Mouse (Mus musculus) midbrain, embryonic 10.5 days (tissue): ENCODE results near the gene Traf2. TPM values are rescaled to one million over a fixed set of nuclear protein-coding genes. Genes with fewer than 3 reads are reported as not detected.

Experiments
- DNase-seq: peaks from one replicate; pipeline ENCODE4 v3.0.0-alpha.2; 2017; ENCODE audit warnings: low spot score
- H3K27ac ChIP-seq: fragments of 300-500 bp; sonication (generic); replicated peaks from 2 replicates; pipeline ENCODE4 v1.5.1; 2016; ENCODE audit warnings: mild to moderate bottlenecking
- H3K27me3 ChIP-seq: fragments of 300-500 bp; sonication (generic); 2 replicates; pipeline ENCODE4 v1.6.1; 2016; ENCODE audit warnings: low read depth, mild to moderate bottlenecking; ENCODE audit not compliant: poor library complexity, severe bottlenecking
- H3K36me3 ChIP-seq: fragments of 300-500 bp; sonication (generic); 2 replicates; pipeline ENCODE4 v1.6.1; 2016; ENCODE audit warnings: mild to moderate bottlenecking, moderate library complexity
- H3K4me1 ChIP-seq: fragments of 300-500 bp; sonication (generic); 2 replicates; pipeline ENCODE4 v1.6.1; 2016
- H3K4me3 ChIP-seq: fragments of 300-500 bp; sonication (generic); 2 replicates; pipeline ENCODE4 v1.5.1; 2016; ENCODE audit warnings: mild to moderate bottlenecking, moderate library complexity
- H3K9me3 ChIP-seq: fragments of 300-500 bp; sonication (generic); replicated peaks from 2 replicates; pipeline ENCODE4 v1.6.1; 2016; ENCODE audit warnings: mild to moderate bottlenecking
- WGBS: fragments of 180-500 bp; shearing (Covaris S2); methylation state at CpG from one replicate; pipeline ENCODE4 v1.1.7; 2016; 5-methylcytosine and 5-hydroxymethylcytosine counted together
- polyA plus RNA-seq: library from polyadenylated mRNA; unstranded; fragments of >200 nt; fragmentation: Nextera tagmentation; extraction: Ambion mirVana; gene quantifications from 2 replicates; pipeline ENCODE4 v1.2.1, GENCODE M21; 2016

The Traf2 gene
- polyA plus RNA-seq, 1 experiment from 2014 or later = 41.4 TPM

DNA sequence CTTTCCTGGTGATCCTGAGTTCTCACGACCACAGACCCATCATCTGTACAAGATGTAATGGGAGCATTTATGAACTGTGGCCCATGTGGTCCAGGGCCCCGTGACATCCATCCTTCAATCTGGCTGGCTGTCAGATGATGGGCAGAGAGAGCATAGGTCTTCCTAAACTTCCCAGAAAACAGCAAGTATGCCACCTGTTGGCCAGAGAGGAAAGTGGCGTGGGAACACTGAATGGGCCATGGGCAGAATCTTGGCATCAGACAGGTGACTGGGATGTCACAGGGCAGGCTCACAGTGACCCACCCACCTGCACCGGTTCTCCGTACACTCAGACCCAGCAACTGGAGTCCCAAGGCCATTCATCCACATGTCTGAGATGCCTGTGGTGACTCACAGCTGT, 4.4 kb upstream of the Traf2 start:
- Histone ChIP-seq H3K9me3 (no peaks in the 10 kb centered on the region), H3K36me3 (no peaks in the 10 kb centered on the region), H3K4me3 (no peak overlapping the region), H3K4me1 (peaks cover 9% of the 10 kb centered on the region), H3K27ac (no peak overlapping the region), H3K27me3 (no peaks in the 10 kb centered on the region)
- DNase-seq = no peak
- WGBS = 36% methylated on average over 5 of the region's 5 CpGs

DNA sequence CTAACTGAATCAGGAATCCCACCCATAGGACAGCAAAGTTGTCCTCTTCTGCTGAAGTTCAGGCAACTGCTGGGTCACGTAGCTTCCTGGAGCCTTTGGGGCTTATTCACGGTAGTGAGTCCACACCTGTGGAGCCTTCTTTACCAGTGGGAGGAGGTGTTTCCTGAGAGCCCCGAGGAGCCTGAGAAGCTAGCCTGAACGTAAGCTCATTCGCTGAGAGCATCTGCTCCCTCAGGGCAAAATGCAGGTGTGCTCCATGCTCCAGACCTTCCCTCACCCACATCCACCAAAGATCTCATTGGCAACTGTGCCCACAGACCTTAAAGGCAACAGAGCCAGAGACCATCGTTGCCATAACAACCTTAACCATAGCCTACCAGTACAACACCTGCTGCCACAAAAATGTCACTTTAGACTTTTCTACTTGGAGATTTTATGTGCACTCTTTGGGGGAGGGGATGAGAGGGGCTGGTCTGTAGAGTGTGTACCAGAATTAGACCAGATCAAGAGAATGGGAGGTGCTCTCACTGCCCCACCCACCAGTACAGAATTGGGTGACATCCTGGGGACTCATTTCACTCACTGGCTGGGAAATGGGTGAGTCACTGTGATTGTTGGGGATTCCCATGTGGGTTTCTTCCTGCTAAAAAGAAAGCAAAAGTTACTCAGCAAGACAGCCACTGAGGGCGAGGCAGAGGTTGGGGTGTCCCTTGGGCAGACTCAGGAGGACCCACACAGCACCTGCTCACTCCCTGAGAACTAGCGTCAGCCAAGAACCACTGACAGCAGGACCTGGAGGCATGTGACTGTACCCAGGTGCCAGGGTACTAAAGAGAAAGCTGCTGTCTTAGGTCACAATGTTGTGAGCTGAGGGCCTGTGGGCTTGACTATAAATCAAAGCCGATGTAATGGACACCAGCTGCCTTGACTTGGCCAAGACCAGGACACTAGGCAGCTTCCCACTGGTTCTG, 2.6 kb upstream of the Traf2 start:
- WGBS = 80% methylated on average over 9 of the region's 9 CpGs
- Histone ChIP-seq H3K36me3 (0 out of 2 replicates have a peak, but pooled peaks cover under 1% of the 10 kb centered on the region), H3K9me3 (no peaks in the 10 kb centered on the region), H3K27ac (no peak overlapping the region), H3K27me3 (no peaks in the 10 kb centered on the region), H3K4me3 (no peak overlapping the region), H3K4me1 (peaks cover 25% of the 10 kb centered on the region)
- DNase-seq = no peak

- 9% methylated on average over 43 of the region's 43 CpGs for WGBS
- no peak for DNase-seq
- Histone ChIP-seq H3K9me3 (no peaks in the 10 kb centered on the region), H3K36me3 (0 out of 2 replicates have a peak, but pooled peaks cover 3% of the 10 kb centered on the region), H3K27me3 (no peaks in the 10 kb centered on the region), H3K4me1 (peaks cover 32% of the 10 kb centered on the region), H3K27ac (peak overlapping the region; percentile 92), H3K4me3 (peak overlapping the region; percentile 80)
Observed at GRCm38 (mm10) chr2:25545996-25546810, 537 bp downstream of the Traf2 start.

- peaks cover 29% of the 10 kb centered on the region for H3K36me3 ChIP-seq
Observed at GRCm38 (mm10) chr2:25541644-25542367, 4.9 kb downstream of the Traf2 start.

DNA sequence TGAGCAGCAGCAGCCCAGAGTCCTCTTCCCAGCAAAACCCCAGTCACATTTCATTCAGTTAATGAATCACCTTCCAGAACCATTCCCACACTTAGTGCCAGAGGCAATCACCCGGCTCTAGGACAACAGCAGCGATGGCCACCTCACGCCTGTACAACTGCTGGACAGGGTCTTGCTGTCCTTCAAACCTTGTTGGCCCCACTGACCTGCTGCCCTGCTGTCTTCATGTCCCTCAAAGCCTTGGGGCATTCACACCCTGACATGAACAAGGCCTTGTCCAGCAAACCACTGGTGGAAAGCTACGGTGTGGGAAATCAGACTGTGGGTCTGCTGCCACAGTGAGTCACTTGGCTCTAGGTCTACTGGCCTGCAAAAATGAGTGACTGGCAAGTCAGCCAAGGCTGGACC, 6.2 kb downstream of the Traf2 start:
- Histone ChIP-seq H3K27me3 (no peaks in the 10 kb centered on the region), H3K4me3 (no peak overlapping the region), H3K27ac (no peak overlapping the region), H3K36me3 (peaks cover 42% of the 10 kb centered on the region), H3K4me1 (peaks cover 17% of the 10 kb centered on the region), H3K9me3 (no peaks in the 10 kb centered on the region)
- WGBS = 97% methylated on average over 4 of the region's 4 CpGs
- no peak for DNase-seq

More at GRCm38 (mm10) chr2:25541644-25542367, 4.9 kb downstream of the Traf2 start:
- no peaks in the 10 kb centered on the region for H3K9me3 ChIP-seq
- no peak overlapping the region for H3K27ac ChIP-seq
- H3K27me3 ChIP-seq = no peaks in the 10 kb centered on the region
- 92% methylated on average over 10 of the region's 10 CpGs for WGBS
- no peak for DNase-seq
- H3K4me1 ChIP-seq = peaks cover 26% of the 10 kb centered on the region
- no peak overlapping the region for H3K4me3 ChIP-seq

DNA sequence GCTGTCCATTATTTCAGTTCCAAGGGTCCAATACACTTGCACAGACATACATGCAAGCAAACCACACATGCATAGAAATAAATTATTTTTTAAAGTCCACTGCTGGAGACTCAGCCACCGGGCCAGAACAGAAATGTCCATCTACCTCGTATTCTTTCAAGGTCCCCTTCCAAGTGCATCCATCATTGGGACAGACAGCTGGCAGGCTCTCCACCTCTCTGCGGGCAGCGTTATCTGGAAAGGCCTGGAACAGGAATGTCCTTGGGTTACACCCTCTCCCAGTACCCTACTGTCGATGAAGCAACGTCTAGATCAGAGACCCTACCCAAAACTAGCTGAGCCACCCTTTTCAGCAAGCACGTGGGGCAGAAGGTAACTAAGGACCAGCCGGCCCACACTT, 10.2 kb downstream of the Traf2 start:
- Histone ChIP-seq H3K27ac (no peak overlapping the region), H3K9me3 (no peaks in the 10 kb centered on the region), H3K4me3 (no peak overlapping the region), H3K36me3 (peaks cover 78% of the 10 kb centered on the region), H3K27me3 (no peaks in the 10 kb centered on the region), H3K4me1 (peaks cover under 1% of the 10 kb centered on the region; the same call in 1 of the 2 replicates)
- no peak for DNase-seq
- WGBS = 93% methylated on average over 8 of the region's 8 CpGs

- DNase-seq = no peak
- WGBS = 93% methylated on average over 2 of the region's 2 CpGs
- Histone ChIP-seq H3K27ac (no peak overlapping the region), H3K27me3 (no peaks in the 10 kb centered on the region), H3K4me3 (no peak overlapping the region), H3K9me3 (no peaks in the 10 kb centered on the region), H3K36me3 (peaks cover 95% of the 10 kb centered on the region), H3K4me1 (no peaks in the 10 kb centered on the region)
Observed at GRCm38 (mm10) chr2:25534866-25535182, 11.9 kb downstream of the Traf2 start.

DNA sequence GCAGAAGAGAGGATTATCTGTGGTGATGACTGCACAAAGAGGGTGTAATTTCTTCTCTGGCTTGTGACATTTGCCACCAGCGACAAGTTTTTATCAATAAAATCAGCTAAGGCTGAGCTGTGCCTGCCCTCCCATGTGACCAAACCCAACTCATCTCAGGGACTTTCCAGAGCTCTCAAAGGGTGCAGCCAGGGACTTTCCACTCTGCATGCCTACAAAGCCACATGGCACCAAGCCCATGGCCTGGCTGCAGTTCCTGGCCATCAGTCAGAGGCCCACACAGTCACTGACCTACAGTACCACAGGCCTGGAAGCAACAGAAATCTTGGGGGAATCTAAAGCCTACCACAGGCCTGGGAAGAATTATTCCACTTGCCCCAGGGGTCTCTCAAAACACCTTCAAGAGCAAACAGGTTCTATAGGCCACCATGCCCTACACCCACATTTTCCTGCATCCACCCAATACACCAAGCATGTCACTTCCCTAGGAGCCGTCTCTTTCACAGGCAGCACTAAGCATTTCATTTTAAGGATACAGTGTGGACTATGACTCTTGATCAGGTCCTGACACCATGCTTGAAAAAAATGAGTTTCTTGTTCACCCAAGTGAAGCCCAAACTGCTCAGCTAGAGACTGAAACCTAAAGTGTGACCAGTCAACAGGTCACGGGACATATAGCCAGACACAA, 12.4 kb downstream of the Traf2 start:
- Histone ChIP-seq H3K9me3 (no peaks in the 10 kb centered on the region), H3K36me3 (peaks cover 95% of the 10 kb centered on the region), H3K27me3 (no peaks in the 10 kb centered on the region), H3K4me3 (no peak overlapping the region), H3K4me1 (no peaks in the 10 kb centered on the region), H3K27ac (no peak overlapping the region)
- 89% methylated on average over 3 of the region's 3 CpGs for WGBS
- DNase-seq = no peak

DNA sequence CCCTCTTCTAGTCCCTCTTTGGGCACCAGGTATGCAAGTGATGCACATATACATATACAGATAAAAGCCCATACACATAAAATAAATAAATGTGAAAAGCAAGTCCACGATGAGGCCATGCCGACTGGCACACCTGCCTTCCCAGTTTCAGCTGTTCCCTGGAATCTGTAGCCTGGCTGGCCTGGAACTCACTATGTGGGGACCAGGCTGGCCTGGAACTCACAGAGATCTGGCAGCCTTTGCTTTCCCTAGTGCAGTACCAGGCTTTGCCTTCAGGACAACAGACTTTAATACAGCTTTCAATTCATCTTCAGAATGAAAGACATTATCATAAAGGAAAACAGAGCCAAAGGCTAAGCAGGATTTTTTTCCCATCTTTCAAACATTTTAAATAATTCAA, 13.0 kb downstream of the Traf2 start:
- H3K9me3 ChIP-seq = no peaks in the 10 kb centered on the region
- DNase-seq = no peak
- H3K4me3 ChIP-seq = no peak overlapping the region
- no peaks in the 10 kb centered on the region for H3K27me3 ChIP-seq
- H3K36me3 ChIP-seq = peaks cover 98% of the 10 kb centered on the region
- no peak overlapping the region for H3K27ac ChIP-seq
- no peaks in the 10 kb centered on the region for H3K4me1 ChIP-seq
- WGBS = 98% methylated on average over 2 of the region's 2 CpGs

DNA sequence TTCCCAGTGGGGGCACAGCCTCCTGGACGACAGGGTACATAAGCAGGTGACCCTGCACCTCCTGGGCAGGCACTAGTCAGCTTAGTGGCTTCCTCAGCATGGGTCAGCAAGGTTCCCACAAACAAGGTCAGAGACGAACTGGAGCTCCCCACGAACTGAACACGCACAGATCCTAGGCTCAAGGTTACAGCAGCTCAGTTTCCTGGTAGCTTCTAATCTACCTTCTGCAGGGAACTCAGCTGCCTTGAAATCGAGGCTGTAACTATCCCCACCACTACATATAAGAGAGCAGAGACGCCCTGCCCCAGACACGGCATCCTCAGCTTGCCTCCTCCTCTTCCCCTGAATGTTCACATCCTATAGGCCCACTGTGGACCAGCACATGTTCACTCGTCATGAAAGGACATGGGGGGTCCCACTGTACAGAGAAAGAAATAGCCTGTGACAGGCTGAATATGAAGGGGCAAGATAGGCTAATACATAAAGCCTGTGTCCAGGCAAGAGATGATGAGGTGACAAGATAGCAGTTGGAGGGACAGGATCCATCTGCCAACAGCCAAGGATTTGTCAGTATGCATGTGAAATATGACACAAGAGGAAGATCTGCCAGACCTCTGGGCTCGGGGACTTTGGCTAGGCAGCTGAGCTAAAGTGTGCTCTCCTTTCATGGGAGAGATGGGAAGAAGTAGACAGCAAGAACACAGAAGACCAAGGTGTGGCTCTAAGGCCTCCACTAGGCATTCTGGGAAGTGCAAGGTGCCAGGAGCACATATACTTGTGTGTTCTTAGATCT, 20.0 kb downstream of the Traf2 start:
- Histone ChIP-seq H3K4me1 (no peaks in the 10 kb centered on the region), H3K4me3 (no peak overlapping the region), H3K27me3 (no peaks in the 10 kb centered on the region), H3K9me3 (no peaks in the 10 kb centered on the region), H3K27ac (no peak overlapping the region), H3K36me3 (peaks cover 98% of the 10 kb centered on the region)
- no peak for DNase-seq
- 90% methylated on average over 9 of the region's 9 CpGs for WGBS

DNA sequence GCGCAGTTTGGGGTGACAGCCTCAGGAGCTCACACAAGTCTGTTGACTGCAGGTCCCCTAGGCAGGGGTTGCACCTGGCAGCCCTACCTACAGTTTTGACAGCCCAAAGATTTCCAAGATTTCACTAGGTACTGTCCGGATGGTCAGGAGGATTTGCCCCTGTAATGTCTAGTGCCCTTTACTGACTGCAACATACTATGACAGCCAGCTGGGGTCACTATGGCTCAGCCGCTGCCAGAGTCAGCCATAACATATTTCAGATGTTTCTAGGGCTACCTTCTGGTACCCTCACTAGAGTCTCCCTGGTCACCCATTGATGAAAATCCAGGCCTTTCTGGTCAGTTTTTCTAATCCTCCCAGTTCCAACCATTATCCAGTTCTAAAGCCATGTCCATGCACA, 36.8 kb downstream of the Traf2 start:
- Histone ChIP-seq H3K36me3 (peaks cover 14% of the 10 kb centered on the region), H3K4me3 (no peak overlapping the region), H3K27ac (no peak overlapping the region), H3K4me1 (no peaks in the 10 kb centered on the region), H3K9me3 (no peaks in the 10 kb centered on the region), H3K27me3 (no peaks in the 10 kb centered on the region)
- WGBS = 61% methylated on average over 3 of the region's 3 CpGs
- no peak for DNase-seq
